Mouse (Mus musculus) hindbrain, embryonic 11.5 days (tissue): ENCODE data around the gene Wasf2. TPM values are rescaled to one million over a fixed set of nuclear protein-coding genes. Genes with fewer than 3 reads are reported as not detected.

Experiments
- ATAC-seq: fragments of 200-750 bp; cut with Nextera tagmentation; 2 replicates; pipeline ENCODE4 v1.8.0; 2017; ENCODE audit warnings: mild to moderate bottlenecking, moderate TSS enrichment, moderate library complexity; ENCODE audit not compliant: low FRiP score
- DNase-seq: peaks from one replicate; pipeline ENCODE4 v3.0.0-alpha.2; 2015; ENCODE audit warnings: low spot score
- H3K27ac ChIP-seq: fragments of 300-500 bp; sonication (generic); 2 replicates; pipeline ENCODE4 v1.5.1; 2014; ENCODE audit warnings: mild to moderate bottlenecking, low read depth, low read length
- H3K27me3 ChIP-seq: fragments of 300-500 bp; sonication (generic); 2 replicates; pipeline ENCODE4 v1.6.1; 2014; ENCODE audit warnings: mild to moderate bottlenecking, low read length, moderate library complexity, mixed read lengths; ENCODE audit not compliant: control insufficient read depth, insufficient read depth
- H3K36me3 ChIP-seq: fragments of 300-500 bp; sonication (generic); 2 replicates; pipeline ENCODE4 v1.6.1; 2014; ENCODE audit warnings: mild to moderate bottlenecking, low read length, moderate library complexity, mixed read lengths; ENCODE audit not compliant: control insufficient read depth, insufficient read depth
- H3K4me1 ChIP-seq: fragments of 300-500 bp; sonication (generic); replicated peaks from 2 replicates; pipeline ENCODE4 v1.6.1; 2014; ENCODE audit warnings: low read length, mixed read lengths; ENCODE audit not compliant: control insufficient read depth, insufficient read depth
- H3K4me2 ChIP-seq: fragments of 300-500 bp; sonication (generic); replicated peaks from 2 replicates; pipeline ENCODE4 v1.6.1; 2014; ENCODE audit warnings: mild to moderate bottlenecking, low read depth, low read length
- H3K4me3 ChIP-seq: fragments of 300-500 bp; sonication (generic); 2 replicates; pipeline ENCODE4 v1.5.1; 2014; ENCODE audit warnings: low read depth, low read length
- H3K9ac ChIP-seq: fragments of 300-500 bp; sonication (generic); 2 replicates; pipeline ENCODE4 v1.6.1; 2014; ENCODE audit warnings: low read depth, low read length
- H3K9me3 ChIP-seq: fragments of 300-500 bp; sonication (generic); 2 replicates; pipeline ENCODE4 v1.6.1; 2016; ENCODE audit warnings: low read length; ENCODE audit not compliant: control insufficient read depth
- WGBS: fragments of 180-500 bp; shearing (Covaris S2); extraction: QIAGEN DNeasy Blood & Tissue Kit; methylation state at CpG from one replicate; pipeline ENCODE4 v1.1.7; 2014; 5-methylcytosine and 5-hydroxymethylcytosine counted together
- polyA plus RNA-seq: library from polyadenylated mRNA; unstranded; fragments of >200 nt; fragmentation: Nextera tagmentation; extraction: Ambion mirVana; gene quantifications from 2 replicates; pipeline ENCODE4 v1.2.1, GENCODE M21; 2014

Gene Wasf2
- polyA plus RNA-seq, 1 experiment from 2014 or later = 58.4 TPM

GRCm38 (mm10) chr4:133156831-133157230 lies 26.5 kb downstream of the Wasf2 start:
- Histone ChIP-seq H3K4me1 (no peaks in the 10 kb centered on the region), H3K27me3 (no peaks in the 10 kb centered on the region), H3K9ac (no peak overlapping the region), H3K4me3 (no peak overlapping the region), H3K27ac (no peak overlapping the region), H3K4me2 (no peak overlapping the region), H3K9me3 (no peaks in the 10 kb centered on the region), H3K36me3 (no peaks in the 10 kb centered on the region)
- DNase-seq = no peak
- 76% methylated on average over 10 of the region's 10 CpGs for WGBS
- no peak for ATAC-seq

- WGBS = 77% methylated on average over 6 of the region's 6 CpGs
- Histone ChIP-seq H3K27ac (no peak overlapping the region), H3K4me2 (no peak overlapping the region), H3K36me3 (no peaks in the 10 kb centered on the region), H3K9ac (no peak overlapping the region), H3K9me3 (no peaks in the 10 kb centered on the region), H3K27me3 (no peaks in the 10 kb centered on the region), H3K4me1 (no peaks in the 10 kb centered on the region), H3K4me3 (no peak overlapping the region)
- no peak for DNase-seq
- ATAC-seq = no peak
Measured at GRCm38 (mm10) chr4:133159127-133159526, 28.8 kb downstream of the Wasf2 start.

- no peak overlapping the region for H3K27ac ChIP-seq
- H3K4me2 ChIP-seq = no peak overlapping the region
- H3K9me3 ChIP-seq = no peaks in the 10 kb centered on the region
- H3K27me3 ChIP-seq = no peaks in the 10 kb centered on the region
- H3K4me3 ChIP-seq = no peak overlapping the region
- no peaks in the 10 kb centered on the region for H3K36me3 ChIP-seq
- H3K9ac ChIP-seq = no peak overlapping the region
- ATAC-seq (no peak), DNase-seq (no peak)
- no peaks in the 10 kb centered on the region for H3K4me1 ChIP-seq
- 51% methylated on average over 4 of the region's 4 CpGs for WGBS
Measured at GRCm38 (mm10) chr4:133159646-133160045, 29.3 kb downstream of the Wasf2 start.

GRCm38 (mm10) chr4:133160211-133160610 lies 29.9 kb downstream of the Wasf2 start:
- Histone ChIP-seq H3K4me1 (no peaks in the 10 kb centered on the region), H3K36me3 (no peaks in the 10 kb centered on the region), H3K9ac (no peak overlapping the region), H3K27me3 (no peaks in the 10 kb centered on the region), H3K4me2 (no peak overlapping the region), H3K4me3 (no peak overlapping the region), H3K9me3 (no peaks in the 10 kb centered on the region), H3K27ac (no peak overlapping the region)
- ATAC-seq (no peak), DNase-seq (no peak)
- 84% methylated on average over 8 of the region's 8 CpGs for WGBS

- Histone ChIP-seq H3K9ac (no peak overlapping the region), H3K4me3 (no peak overlapping the region), H3K27ac (no peak overlapping the region), H3K27me3 (no peaks in the 10 kb centered on the region), H3K9me3 (no peaks in the 10 kb centered on the region), H3K4me1 (no peaks in the 10 kb centered on the region), H3K4me2 (no peak overlapping the region), H3K36me3 (no peaks in the 10 kb centered on the region)
- DNase-seq (no peak), ATAC-seq (no peak)
- 79% methylated on average over 4 of the region's 4 CpGs for WGBS
Measured at GRCm38 (mm10) chr4:133160821-133161220, 30.5 kb downstream of the Wasf2 start.

- Histone ChIP-seq H3K4me3 (no peak overlapping the region), H3K4me1 (no peaks in the 10 kb centered on the region), H3K36me3 (no peaks in the 10 kb centered on the region), H3K9me3 (no peaks in the 10 kb centered on the region), H3K27ac (no peak overlapping the region), H3K27me3 (no peaks in the 10 kb centered on the region), H3K4me2 (no peak overlapping the region), H3K9ac (no peak overlapping the region)
- 86% methylated on average over 6 of the region's 6 CpGs for WGBS
- DNase-seq = no peak
- no peak for ATAC-seq
Measured at GRCm38 (mm10) chr4:133162196-133162595, 31.9 kb downstream of the Wasf2 start.

- H3K36me3 ChIP-seq = no peaks in the 10 kb centered on the region
- no peak for ATAC-seq
- 97% methylated on average over 9 of the region's 9 CpGs for WGBS
Measured at GRCm38 (mm10) chr4:133166773-133167172, 36.5 kb downstream of the Wasf2 start.

GRCm38 (mm10) chr4:133169237-133170055 lies 39.1 kb downstream of the Wasf2 start:
- 88% methylated on average over 10 of the region's 10 CpGs for WGBS
- Histone ChIP-seq H3K4me2 (no peak overlapping the region), H3K36me3 (no peaks in the 10 kb centered on the region), H3K4me3 (no peak overlapping the region), H3K27me3 (no peaks in the 10 kb centered on the region), H3K27ac (no peak overlapping the region), H3K9ac (no peak overlapping the region), H3K9me3 (no peaks in the 10 kb centered on the region), H3K4me1 (no peaks in the 10 kb centered on the region)
- no peak for ATAC-seq
- DNase-seq = no peak

More at GRCm38 (mm10) chr4:133166773-133167172, 36.5 kb downstream of the Wasf2 start:
- no peaks in the 10 kb centered on the region for H3K4me1 ChIP-seq
- H3K27me3 ChIP-seq = no peaks in the 10 kb centered on the region
- no peak overlapping the region for H3K9ac ChIP-seq
- no peak overlapping the region for H3K4me2 ChIP-seq
- no peak overlapping the region for H3K27ac ChIP-seq
- H3K4me3 ChIP-seq = no peak overlapping the region
- no peaks in the 10 kb centered on the region for H3K9me3 ChIP-seq
- DNase-seq = no peak

- ATAC-seq (no peak), DNase-seq (no peak)
- H3K27me3 ChIP-seq = no peaks in the 10 kb centered on the region
- H3K36me3 ChIP-seq = no peaks in the 10 kb centered on the region
- H3K27ac ChIP-seq = no peak overlapping the region
- no peaks in the 10 kb centered on the region for H3K9me3 ChIP-seq
- no peak overlapping the region for H3K4me3 ChIP-seq
- no peak overlapping the region for H3K9ac ChIP-seq
- H3K4me1 ChIP-seq = no peaks in the 10 kb centered on the region
- 76% methylated on average over 3 of the region's 3 CpGs for WGBS
- H3K4me2 ChIP-seq = no peak overlapping the region
Measured at GRCm38 (mm10) chr4:133170056-133170524, 39.8 kb downstream of the Wasf2 start.
